Mouse (Mus musculus) heart, postnatal 0 days (tissue): ENCODE data around the gene Aldh1a7.

Experiments
- CTCF ChIP-seq: IDR thresholded peaks from 2 replicates; pipeline ENCODE4 v1.5.1; 2016; ENCODE audit warnings: antibody characterized with exemption, control low read depth, low read depth
- EP300 ChIP-seq: IDR thresholded peaks from 2 replicates; pipeline ENCODE4 v1.6.1; 2016; ENCODE audit warnings: antibody characterized with exemption, low read depth

DNA sequence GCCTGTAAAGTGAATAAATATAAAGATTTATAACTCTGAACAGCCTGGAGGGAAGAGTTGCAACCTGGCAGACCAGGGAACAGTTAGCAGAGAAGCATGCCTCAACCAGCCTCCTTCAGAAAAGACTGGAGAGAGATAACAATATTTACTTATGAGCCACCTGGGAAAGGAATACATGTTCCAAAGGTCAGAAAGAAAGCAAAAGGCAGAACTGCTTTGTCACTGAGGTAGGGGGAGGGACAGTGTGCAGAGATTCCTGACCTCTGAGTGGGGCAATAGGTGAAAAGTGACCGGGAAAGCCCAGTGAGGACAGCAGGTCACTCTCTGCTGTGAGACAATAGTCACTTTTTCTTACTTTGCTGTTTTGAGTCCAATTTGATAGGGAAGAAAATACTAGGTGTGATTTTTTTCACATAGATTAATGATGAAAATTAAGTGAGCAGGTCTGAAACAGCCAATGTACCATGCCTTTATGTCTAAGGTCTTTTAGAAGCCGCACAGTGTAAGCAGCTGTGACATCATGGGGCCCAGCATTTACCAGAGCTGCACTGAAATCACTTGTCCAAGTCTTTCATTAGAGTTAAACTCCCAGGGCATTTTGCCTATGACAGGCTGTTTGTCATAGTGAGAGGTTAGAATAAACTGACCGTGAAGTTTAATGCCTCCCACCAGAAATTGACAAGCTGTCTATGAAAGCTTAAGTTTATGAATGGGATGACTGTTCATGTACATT lies 73.1 kb downstream of the Aldh1a7 start:
- no peak for TF ChIP-seq CTCF
- TF ChIP-seq EP300 = no peak
